Mouse (Mus musculus) heart, postnatal 36 days (tissue): ENCODE data around the gene Pianp. TPM values are rescaled to one million over a fixed set of nuclear protein-coding genes. Genes with fewer than 3 reads are reported as not detected.
A peak's percentile ranks its signal among the peaks of the same experiment; 100 is the strongest.

Experiments used
- DNase-seq, 2 experiments: peaks; one replicate each; pipeline ENCODE4 v3.0.0; 2021 to 2022
- intact Hi-C: fragments of 180-260 bp; cut with DNase I; formaldehyde crosslinking; loops from one replicate; pipeline ENCODE4 v1.15.1; 2025
- total RNA-seq, 2 experiments: library from RNA; stranded (reverse); gene quantifications; 2 replicates each; pipeline ENCODE4 v1.2.3; 2021

Pianp gene
- total RNA-seq, 2 experiments from 2014 or later = 0.81 to 1.0 TPM

DNA sequence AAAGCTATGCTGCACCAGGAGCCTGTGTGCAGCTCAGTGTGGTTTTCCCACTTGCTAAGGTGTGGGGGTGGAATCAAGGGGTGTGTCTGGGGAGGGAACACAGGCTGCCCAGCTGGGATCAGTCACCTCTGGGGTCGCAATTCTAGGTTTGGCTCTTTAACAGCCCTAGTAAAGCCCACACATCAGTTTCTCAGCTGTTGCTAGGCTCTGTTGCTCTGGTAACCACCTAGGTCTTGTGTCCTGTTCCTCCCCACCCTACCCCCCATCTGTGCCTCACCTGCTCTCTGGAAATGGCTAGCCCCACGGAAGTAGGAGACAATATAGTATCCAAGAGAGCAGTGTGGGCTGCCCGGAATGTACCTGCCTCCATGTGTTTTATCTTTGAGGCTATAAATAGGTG is 7.2 kb downstream of the Pianp start:
- DNase-seq = no peak
- intact Hi-C loops = loop anchor here (10.0 kb wide), 1 partner anchor 289 kb away; the partner anchor contains the start of genes Emg1 and Phb2

DNA sequence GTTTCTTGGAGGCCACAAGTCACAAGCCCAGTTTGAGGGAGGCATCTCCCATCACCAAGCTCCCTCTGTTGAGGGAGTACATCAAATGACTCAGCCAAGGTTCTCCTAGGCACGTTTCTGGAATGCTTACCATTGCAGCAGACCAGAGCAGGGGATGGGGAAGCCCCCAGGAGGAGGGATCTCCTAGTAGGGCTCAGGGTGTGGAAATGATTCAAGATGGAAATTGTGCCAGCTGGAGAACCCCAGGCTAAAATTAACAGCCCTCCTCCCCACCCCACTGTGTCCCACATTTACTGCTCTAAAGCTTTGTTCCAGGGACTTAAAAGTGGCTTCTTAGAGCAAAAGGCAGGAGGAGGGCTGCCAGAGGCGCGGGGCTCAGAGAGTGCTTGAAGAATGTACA is 8.6 kb downstream of the Pianp start:
- no peak for DNase-seq
- intact Hi-C loops = loop anchor here (10.0 kb wide), 1 partner anchor 290 kb away; the partner anchor contains the start of genes Emg1 and Phb2

DNA sequence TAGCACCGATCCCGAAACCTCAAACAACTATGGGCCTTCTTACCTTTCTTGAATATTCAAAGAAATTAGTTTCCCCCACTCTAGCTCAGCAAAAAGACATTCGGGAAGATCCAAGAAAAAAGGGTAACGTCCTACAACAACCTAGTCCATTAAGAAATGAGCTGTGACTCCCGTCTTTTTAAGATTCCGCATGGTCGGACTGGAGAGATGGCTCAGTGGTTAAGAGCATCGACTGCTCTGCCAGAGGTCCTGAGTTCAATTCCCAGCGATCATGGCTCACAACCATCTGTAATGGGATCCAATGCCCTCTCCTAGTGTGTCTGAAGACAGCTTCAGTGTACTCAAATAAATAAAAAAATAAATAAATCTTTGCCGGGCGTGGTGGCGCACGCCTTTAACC is 11.6 kb downstream of the Pianp start:
- intact Hi-C loops = loop anchor here (2.0 to 10.0 kb wide), 5 partner anchors 43 to 293 kb away; partner anchors contain the start of genes Cops7a, Emg1 and Phb2
- no peak for DNase-seq

DNA sequence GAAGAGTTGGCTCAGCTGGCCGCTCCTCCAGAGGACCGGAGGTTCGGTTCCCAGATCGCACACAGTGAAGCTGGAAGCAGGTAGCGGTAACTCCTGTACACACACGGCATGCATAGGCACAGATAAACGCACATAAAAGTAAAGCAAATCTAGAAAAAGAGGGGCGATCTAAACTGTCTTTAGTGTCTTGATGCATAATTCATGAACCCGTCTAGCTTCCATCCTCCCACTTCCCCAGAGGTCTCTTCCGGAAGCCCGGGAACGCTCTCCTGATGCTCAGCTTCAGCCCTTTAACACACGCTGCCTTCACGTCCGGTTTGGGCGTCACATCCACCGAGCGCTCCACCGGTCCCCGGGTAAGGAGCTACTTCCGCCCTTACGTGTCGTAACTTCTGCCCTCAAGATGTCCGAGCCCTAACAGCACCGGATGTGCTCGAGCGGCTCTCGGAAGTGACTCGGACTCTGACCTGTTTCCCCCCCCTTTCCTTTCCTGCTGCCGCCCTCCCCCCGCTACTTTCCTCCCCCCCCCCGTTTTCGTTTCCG is 12.2 kb downstream of the Pianp start:
- DNase-seq = peak; percentile 94
- intact Hi-C loops = loop anchor here (1.0 to 10.0 kb wide), 6 partner anchors 31 to 294 kb away; partner anchors contain the start of genes Cops7a, Emg1, Ing4 and Phb2

DNA sequence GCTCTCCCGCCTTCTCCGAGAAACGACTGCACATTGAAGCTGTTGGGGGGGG is 12.5 kb downstream of the Pianp start, which contains the start of gene Zfp384:
TSS of gene Zfp384 (plus strand) at position 17 of the 52 bp plus-strand sequence.
- intact Hi-C loops = loop anchor here (1.0 to 10.0 kb wide), 6 partner anchors 30 to 294 kb away; partner anchors contain the start of genes Cops7a, Emg1, Ing4 and Phb2
- no peak for DNase-seq

DNA sequence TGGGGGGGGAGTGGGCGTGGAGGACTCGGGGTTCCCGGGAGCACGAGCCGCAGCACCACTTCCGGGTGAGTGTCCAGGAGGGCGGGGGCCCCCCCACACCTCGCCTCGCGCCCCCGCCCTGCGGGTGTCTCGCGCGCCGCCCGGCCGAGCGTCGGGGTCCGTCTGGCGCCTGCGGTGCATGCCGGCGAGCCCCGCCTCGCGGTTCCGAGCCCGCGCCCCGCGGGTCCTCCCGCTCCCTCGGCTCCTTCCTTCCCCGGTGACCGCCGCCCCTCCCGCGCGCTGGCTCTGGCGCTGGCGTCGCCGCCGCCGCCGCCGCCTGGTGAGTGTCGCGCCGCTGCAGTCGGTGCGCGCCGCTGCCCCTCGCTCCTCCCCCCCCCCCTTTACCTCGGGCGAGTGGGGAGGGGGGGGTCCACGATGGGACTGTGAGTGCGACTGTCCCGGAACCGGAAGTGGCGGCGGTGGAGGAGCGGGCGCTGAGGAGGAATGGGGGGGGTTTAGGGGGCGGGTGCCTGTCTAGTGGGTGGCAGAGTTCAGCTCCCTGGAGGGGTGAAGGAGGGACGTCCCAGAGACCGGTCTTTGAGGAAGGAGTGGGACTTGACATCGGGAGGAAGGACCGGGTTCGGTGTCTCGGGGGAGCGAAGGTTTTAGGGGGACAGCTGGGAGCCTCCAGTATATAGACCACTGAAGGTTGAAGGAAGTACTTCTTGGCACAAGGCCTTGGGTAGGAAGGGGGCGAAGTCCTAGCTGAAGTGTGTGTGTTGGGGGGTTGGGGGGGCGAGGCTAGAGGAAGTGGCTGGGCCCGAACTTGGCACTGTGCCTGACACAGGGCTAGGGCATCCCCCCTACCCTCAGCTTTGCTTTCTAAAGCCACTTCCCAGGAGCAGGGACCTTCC is 12.9 kb downstream of the Pianp start:
- DNase-seq = peak; percentile 78 to 83
- intact Hi-C loops = loop anchor here (1.0 to 10.0 kb wide), 6 partner anchors 30 to 295 kb away; partner anchors contain the start of genes Cops7a, Emg1, Ing4 and Phb2

DNA sequence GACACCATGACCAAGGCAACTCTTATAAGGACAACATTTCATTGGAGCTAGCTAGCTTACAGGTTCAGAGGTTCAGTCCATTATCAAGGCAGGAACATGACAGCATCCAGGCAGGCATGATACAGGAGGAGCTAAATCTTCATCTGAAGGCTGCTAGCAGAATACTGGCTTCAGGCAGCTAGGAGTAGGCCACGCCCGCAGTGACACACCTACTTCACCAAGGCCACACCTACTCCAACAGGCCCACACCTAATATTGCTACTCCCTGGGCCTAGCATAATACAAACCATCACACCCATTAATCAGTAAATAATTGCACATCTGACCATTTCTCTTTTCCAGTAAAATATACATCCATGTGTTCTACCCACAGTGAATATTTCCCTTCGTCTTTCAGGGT is 21.2 kb downstream of the Pianp start:
- intact Hi-C loops = no loop called here
- no peak for DNase-seq

DNA sequence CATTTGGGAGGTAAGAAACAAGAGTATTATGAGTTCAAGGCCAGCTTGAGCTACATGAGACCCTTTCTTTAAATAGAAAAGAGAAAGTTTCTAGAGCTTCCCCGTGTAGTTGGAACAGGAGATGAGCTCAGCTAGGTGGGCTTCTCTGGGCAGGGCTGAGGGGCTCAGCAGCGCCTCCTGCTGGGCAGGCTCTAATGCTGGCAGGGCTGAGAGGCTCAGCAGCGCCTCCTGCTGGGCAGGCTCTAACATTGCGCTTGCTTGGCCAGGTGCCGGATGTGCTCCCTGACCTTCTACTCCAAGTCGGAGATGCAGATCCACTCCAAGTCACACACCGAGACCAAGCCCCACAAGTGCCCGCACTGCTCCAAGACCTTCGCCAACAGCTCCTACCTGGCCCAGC is 34.0 kb downstream of the Pianp start:
- peak; percentile 39 to 61 for DNase-seq
- intact Hi-C loops = loop anchor here (5.0 kb wide), 1 partner anchor 128 kb away; no protein-coding TSS in a partner anchor

DNA sequence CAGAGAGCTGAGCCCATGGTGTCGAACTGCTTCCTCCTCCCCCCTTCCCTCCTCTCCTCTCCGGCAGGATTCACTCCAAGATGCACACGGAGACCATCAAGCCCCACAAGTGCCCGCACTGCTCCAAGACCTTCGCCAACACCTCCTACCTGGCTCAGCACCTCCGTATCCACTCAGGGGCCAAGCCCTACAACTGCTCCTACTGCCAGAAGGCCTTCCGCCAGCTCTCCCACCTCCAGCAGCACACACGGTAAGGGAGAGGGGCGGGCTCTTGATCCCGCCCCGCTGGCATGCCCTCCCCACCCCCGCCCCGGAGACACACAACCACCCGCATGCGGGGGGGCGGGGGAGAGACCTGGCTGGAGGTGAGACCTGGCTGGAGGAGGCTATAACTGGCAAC is 35.1 kb downstream of the Pianp start:
- no peak for DNase-seq
- intact Hi-C loops = loop anchor here (5.0 kb wide), 1 partner anchor 129 kb away; no protein-coding TSS in a partner anchor

DNA sequence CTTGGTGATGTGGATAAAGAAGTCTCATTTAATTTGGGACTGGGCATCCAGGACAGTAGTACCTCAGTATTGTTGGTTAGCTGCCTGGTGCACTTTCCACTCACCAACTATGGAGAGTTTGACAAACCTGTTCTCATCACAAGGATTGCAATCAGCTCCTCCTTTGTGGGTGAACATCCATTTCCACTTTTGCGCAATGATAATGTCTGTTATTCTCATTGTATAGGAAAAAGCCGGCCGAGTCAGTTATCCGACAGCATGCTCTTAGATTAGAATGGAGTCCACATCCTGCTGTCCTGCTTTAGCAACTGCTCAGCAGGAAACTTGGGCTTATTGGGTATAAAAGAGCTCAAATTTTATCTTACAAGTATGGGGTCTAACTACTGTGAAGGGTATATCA is 42.2 kb downstream of the Pianp start:
- intact Hi-C loops = loop anchor here (1.0 to 2.0 kb wide), 2 partner anchors 29 to 74 kb away; partner anchors contain the start of genes Cops7a and Zfp384
- no peak for DNase-seq

DNA sequence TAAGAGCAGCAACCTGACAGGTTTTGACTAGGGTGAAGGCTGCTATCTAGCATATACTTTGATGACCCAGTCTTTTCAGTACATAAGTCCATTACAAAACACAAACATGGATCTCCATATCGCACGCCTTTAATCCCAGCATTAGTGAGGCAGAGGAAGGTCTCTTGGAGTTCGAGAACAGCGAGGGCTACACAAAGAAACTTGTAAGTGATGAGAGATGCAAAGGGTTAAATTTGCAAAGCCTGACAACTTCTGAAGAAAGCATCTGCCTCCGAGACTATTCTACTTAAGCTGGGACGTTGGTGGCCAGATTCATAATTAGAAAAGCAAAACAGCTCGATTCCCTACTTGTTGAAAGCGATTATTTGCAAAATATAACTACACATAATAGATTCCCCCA is 42.6 kb downstream of the Pianp start:
- no peak for DNase-seq
- intact Hi-C loops = loop anchor here (1.0 to 2.0 kb wide), 2 partner anchors 30 to 74 kb away; partner anchors contain the start of genes Cops7a and Zfp384

DNA sequence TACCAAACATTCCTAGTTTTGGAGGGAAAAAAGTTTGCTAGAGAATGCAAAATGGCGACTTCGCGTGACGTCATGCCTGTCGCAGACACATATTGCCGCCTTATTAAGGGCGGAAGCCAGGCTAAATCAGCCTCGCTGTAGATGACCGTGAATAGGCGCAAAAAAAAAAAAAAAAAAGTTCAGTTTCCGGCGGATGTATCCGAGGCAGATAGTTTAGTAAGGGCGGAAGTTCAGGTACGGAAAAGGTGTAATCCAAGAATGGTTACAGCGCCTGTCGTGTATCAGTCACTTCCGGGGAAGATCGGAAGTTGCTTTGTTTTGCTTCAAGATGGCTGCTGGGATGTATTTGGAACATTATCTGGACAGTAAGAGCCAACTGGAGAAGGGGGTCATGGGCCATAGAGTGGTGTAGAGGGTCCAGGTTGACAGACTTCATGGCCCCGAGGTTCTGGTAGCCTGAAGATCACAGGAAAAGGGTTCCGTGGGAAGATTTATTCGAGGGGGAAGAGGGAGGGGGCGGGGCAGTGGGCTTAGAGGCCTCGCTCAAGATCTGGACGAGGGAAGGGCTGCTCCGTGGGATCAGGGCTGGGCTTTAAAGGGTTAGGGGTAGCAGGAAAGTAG is 43.1 kb downstream of the Pianp start, which contains the start of gene Ing4:
TSS of gene Ing4 (plus strand) at position 228 of the 621 bp plus-strand sequence.
- intact Hi-C loops = loop anchor here (1.0 to 5.0 kb wide), 3 partner anchors 30 to 327 kb away; partner anchors contain the start of genes Cops7a, Emg1, Phb2 and Zfp384
- DNase-seq = peak; percentile 87 to 90

DNA sequence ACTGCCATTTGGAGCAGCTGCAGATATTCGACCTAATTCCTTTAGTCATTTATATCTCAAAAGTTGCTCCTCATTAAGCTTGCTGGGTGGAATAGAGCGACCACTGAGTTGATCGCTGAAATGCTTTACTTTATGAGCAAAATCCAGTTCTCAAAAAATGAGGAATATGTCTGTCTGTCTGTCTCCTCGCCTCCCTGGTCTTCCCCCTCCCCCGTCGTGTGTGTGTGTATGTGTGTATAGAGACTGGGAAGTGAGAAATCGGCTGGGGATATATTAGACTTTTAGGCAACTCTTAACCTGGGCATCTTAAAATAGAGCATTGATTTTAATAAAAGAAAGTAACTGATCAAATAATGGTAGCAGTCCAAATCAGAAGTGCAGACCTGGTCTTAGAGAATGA is 43.7 kb downstream of the Pianp start:
- no peak for DNase-seq
- intact Hi-C loops = loop anchor here (5.0 kb wide), 1 partner anchor 328 kb away; the partner anchor contains the start of genes Emg1 and Phb2

DNA sequence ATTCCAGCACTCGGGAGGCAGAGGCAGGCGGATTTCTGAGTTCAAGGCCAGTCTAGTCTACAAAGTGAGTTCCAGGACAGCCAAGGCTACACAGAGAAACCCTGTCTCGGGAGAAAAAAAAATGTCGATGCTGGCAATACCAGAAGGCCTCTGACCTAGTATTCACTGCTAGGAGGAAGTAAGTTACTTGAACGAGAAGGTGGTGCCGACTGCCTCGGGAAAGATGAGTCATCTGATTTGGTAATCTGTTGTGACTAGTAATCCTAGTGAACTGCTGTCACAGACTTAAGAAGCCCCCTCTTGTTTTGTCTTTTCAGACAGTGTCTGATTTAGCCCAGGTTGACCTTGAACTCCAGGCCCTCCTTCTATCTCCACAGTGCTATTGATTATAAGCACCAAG is 44.6 kb downstream of the Pianp start:
- DNase-seq = no peak
- intact Hi-C loops = loop anchor here (5.0 kb wide), 1 partner anchor 329 kb away; the partner anchor contains the start of genes Emg1 and Phb2

DNA sequence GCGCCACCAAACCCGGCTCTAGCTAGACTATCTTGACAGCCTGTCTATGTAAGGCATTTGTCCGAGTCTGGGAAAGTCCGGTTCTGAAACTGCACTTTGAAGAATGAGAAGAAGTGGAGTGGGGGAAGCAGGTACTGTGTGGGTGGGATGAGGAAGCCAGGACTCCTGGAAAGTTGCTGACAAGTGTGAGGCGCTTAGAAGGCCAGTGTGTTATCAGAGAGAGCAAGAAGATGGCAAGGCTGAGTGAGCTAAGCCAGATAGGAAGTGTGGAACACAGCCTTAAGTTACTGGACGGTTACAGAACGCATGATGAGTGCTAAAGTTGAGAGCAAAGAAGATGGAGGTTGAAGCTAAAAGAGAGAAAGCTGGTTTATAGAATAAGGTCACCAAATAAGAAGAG is 45.6 kb downstream of the Pianp start:
- DNase-seq = no peak
- intact Hi-C loops = loop anchor here (5.0 kb wide), 1 partner anchor 330 kb away; the partner anchor contains the start of genes Emg1 and Phb2

DNA sequence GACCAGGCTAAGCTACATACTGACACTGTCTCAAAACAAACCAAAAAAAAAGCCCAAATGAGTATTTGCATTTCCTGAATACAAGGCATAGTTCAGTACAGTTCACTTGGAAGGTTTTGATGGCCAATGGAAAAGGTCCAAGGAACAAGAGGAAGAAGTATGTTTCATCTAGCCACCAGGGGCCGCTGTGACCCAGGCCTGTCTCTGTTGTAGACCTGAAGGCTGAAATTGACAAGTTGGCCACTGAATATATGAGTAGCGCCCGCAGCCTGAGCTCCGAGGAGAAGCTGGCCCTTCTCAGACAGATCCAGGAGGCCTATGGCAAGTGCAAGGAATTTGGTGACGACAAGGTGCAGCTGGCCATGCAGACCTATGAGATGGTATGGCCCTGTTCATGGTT is 50.2 kb downstream of the Pianp start:
- intact Hi-C loops = loop anchor here (1.0 to 2.0 kb wide), 2 partner anchors 36 to 224 kb away; no protein-coding TSS in a partner anchor
- peak; percentile 79 to 84 for DNase-seq

DNA sequence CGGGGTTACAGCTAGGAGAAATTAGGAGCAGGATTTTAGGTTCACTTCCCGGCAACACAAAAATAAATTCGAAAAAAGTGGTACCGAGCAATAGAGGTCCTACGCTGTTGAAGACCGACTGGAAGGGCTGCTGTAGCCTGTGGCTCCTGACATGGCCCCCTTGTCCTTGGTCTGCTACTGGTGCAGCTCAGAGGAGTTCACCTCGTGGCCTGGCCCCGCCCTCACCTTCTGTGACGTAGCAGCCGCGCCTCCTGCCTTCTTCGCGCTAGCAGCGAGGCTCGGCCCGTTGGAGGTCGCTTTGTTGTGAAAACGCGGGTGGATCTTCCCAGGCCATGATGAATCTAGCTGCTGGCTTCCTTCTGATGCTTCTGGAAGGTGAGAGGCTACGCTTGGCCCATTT is 53.2 kb downstream of the Pianp start, which contains the start of gene Acrbp:
TSS of gene Acrbp (plus strand) at position 12 of the 400 bp plus-strand sequence.
- DNase-seq = no peak
- intact Hi-C loops = no loop called here

DNA sequence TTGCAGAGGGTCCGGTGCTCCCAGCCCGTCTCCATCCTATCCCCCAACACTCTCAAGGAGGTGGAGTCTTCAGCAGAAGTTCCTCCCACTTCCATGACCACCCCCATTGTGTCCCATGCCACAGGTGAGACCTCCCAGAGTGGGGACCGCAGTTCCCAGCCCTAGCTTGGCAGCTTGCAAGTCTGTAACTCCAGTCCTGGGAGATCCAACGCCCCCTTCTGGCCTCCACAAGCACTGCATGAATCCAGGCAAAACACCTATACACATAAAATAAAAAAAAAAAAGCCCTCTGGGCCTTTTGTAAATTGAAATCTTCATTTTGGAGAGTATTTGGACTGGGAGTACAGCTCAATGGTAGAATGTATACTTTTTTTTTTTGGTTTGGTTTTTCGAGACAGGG is 54.7 kb downstream of the Pianp start:
- intact Hi-C loops = no loop called here

More for the DNA sequence above, 54.7 kb downstream of the Pianp start:
- no peak for DNase-seq
